Mouse (Mus musculus): ENCODE data around the gene Defb28. TPM values are rescaled to one million over a fixed set of nuclear protein-coding genes. Genes with fewer than 3 reads are reported as not detected.

The Defb28 gene
- not detected in 2 replicates for polyA plus RNA-seq (2015; fragmentation: Nextera tagmentation; extraction: Ambion mirVana)

DNA sequence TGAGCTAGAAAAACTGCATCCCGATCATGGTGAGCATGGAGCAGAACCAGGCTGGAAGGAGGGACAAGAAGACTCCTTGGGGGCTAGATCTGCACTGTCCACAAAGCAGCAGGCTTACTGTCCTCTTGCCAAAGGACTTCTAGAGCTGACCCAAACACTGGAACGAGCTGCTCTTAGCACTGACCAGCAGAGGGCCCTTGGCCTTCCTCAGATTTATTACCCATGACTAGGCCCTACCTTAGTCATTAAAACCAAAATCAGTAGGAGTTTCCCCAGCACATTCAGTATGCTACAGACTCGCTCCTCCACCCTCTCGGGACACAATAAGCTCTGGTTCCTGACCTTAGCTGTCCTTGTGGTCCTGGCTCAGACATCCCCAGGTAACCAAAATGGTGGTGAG lies at the start of gene Defb28:
Gene Defb28, plus strand, starts transcription at position 275 of the 400 bp plus-strand sequence.
- Histone ChIP-seq H3K36me3 (replicated peaks) (no peaks in the 10 kb centered on the region), H3K4me3 (replicated peaks) (no peak within 1 kb of the TSS), H3K27me3 (no peaks in the 10 kb centered on the region), H3K4me1 (replicated peaks) (no peaks in the 10 kb centered on the region), H3K9me3 (replicated peaks) (no peaks in the 10 kb centered on the region), H3K27ac (replicated peaks) (no peak within 1 kb of the TSS), H3K4me2 (no peak within 1 kb of the TSS), H3K9ac (no peak within 1 kb of the TSS)
- 57% methylated on average over 4 of the region's 4 CpGs for WGBS (ENCODE audit: insufficient replicate concordance)
- no peak for ATAC-seq (ENCODE audit: insufficient read depth)

DNA sequence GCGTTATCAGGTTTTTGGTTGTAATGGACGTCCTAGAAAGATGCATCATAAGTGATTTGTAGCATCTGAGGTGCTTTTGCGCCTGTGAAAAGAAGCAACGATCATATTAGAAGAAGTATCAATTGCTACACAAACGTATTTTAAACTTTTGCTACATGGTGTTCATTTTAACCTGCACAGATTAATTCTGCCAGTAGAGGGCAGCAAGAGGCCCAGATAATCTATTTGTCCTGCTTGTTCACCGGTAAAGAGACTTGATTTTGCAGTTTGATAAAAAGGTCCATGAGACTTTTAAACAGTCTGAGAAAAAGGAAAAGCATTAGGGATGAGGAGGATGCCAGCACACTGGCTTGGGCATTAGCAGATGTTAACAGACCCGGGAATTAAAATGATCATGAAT lies 47.1 kb upstream of the Defb28 start:
- Histone ChIP-seq H3K9ac (no peak overlapping the region), H3K27ac (replicated peaks) (no peak overlapping the region), H3K9me3 (replicated peaks) (no peaks in the 10 kb centered on the region), H3K36me3 (replicated peaks) (no peaks in the 10 kb centered on the region), H3K4me2 (no peak overlapping the region), H3K27me3 (peaks cover 3% of the 10 kb centered on the region), H3K4me1 (replicated peaks) (no peaks in the 10 kb centered on the region), H3K4me3 (replicated peaks) (no peak overlapping the region)
- ATAC-seq (ENCODE audit: insufficient read depth): no peak
- 24% methylated on average over 7 of the region's 7 CpGs for WGBS (ENCODE audit: insufficient replicate concordance)

DNA sequence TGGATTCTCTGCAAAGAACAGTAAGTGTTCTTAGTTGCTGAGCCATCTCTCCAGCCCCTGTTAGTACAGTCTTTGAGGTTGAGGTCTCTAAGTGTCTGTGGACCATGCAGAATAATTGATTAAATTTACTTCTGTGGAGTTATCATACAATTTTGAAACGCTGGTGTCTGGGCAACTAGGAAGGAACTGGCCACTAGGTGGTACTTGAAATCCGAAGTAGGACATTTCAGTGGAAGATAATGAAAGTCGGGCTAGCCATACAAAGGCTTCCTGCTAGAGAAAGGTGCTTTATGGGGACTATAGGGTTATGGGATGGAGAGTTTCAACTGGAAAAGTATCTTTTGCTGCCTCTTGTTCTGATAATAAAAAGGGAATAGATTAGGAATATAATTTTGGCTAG lies 45.6 kb upstream of the Defb28 start:
- no peak overlapping the region for H3K9ac ChIP-seq
- ATAC-seq (ENCODE audit: insufficient read depth): no peak
- H3K9me3 ChIP-seq (replicated peaks): no peaks in the 10 kb centered on the region
- H3K4me2 ChIP-seq: no peak overlapping the region
- H3K36me3 ChIP-seq (replicated peaks): no peaks in the 10 kb centered on the region
- no peak overlapping the region for H3K4me3 ChIP-seq (replicated peaks)
- peaks cover 3% of the 10 kb centered on the region for H3K27me3 ChIP-seq
- H3K27ac ChIP-seq (replicated peaks): no peak overlapping the region
- 15% methylated on average over 3 of the region's 3 CpGs for WGBS (ENCODE audit: insufficient replicate concordance)
- no peaks in the 10 kb centered on the region for H3K4me1 ChIP-seq (replicated peaks)

DNA sequence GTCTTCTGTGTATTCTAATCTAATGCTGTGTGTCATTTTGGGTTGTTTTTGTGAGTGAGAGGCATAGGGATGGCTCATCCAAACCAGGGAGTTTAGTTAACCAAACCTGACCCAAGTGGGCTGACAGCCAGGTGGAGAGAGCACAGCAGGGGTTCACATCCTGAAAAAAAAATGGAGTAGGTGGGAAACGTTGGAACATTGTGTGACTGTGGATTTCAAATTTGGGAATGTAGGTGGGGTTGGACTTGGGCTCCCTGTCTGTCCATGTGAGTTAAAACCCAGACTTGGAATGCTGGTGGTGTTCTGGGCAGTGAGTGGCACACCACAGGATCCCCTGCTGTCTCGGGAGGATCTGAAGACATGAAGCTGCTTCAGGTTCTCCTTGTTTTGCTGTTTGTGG lies 41.3 kb upstream of the Defb28 start, which contains the start of gene Defb20:
Gene Defb20, plus strand, starts transcription at position 301 of the 400 bp plus-strand sequence.
- 29% methylated on average over 2 of the region's 2 CpGs for WGBS (ENCODE audit: insufficient replicate concordance)
- Histone ChIP-seq H3K36me3 (replicated peaks) (no peaks in the 10 kb centered on the region), H3K27me3 (peaks cover 3% of the 10 kb centered on the region), H3K9ac (no peak within 1 kb of the TSS), H3K27ac (replicated peaks) (no peak within 1 kb of the TSS), H3K9me3 (replicated peaks) (no peaks in the 10 kb centered on the region), H3K4me2 (no peak within 1 kb of the TSS), H3K4me3 (replicated peaks) (no peak within 1 kb of the TSS), H3K4me1 (replicated peaks) (no peaks in the 10 kb centered on the region)
- no peak for ATAC-seq (ENCODE audit: insufficient read depth)

DNA sequence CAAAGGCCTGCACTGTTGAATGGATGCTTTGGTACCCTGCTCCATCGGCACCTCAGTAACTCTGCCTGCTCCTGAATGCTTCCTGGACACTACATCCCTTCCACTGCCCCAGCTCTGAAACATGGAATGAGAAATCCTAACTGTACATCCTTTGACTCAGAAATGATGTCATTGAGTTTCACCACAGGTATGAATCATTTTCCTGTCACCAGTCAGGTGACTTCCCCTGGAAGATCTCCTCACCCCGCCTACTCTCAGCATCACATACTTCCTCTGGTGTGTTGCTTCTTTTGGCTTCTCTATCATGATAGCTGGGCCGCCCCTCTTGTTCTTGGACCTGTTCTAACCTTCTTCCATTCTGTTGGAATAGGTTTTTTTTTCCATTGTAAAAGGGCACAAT lies 37.2 kb upstream of the Defb28 start:
- 48% methylated on average over 3 of the region's 3 CpGs for whole genome bisulfite sequencing (ENCODE audit: insufficient replicate concordance)
- H3K9ac ChIP-seq: no peak overlapping the region
- H3K36me3 ChIP-seq (replicated peaks): no peaks in the 10 kb centered on the region
- no peak overlapping the region for H3K4me2 ChIP-seq
- no peak overlapping the region for H3K27ac ChIP-seq (replicated peaks)
- no peaks in the 10 kb centered on the region for H3K4me1 ChIP-seq (replicated peaks)
- no peak for ATAC-seq (ENCODE audit: insufficient read depth)
- no peaks in the 10 kb centered on the region for H3K27me3 ChIP-seq
- H3K4me3 ChIP-seq (replicated peaks): no peak overlapping the region
- H3K9me3 ChIP-seq (replicated peaks): no peaks in the 10 kb centered on the region

DNA sequence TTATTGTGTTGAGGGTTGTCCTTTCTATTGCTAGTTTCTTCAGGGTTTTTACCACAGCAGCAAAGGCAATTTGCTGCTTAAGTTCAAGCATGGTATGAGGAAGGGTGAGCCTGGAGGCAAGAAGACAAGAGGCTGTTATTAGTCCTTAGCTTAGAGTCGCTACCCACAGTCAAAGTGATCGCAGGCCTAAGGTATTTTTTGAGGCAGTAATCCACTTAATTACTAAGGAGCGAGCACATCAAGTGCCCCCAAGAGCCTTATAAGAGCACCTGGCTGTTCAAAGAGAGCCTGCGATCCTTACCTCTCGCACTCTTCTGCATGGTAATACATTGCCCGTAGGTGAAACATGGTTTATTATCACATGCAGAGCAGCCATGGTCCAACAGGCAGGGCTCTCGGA lies 36.3 kb upstream of the Defb28 start:
- H3K4me3 ChIP-seq (replicated peaks): no peak overlapping the region
- H3K27me3 ChIP-seq: no peaks in the 10 kb centered on the region
- no peak overlapping the region for H3K4me2 ChIP-seq
- no peaks in the 10 kb centered on the region for H3K4me1 ChIP-seq (replicated peaks)
- H3K27ac ChIP-seq (replicated peaks): no peak overlapping the region
- no peaks in the 10 kb centered on the region for H3K36me3 ChIP-seq (replicated peaks)
- no peaks in the 10 kb centered on the region for H3K9me3 ChIP-seq (replicated peaks)
- H3K9ac ChIP-seq: no peak overlapping the region
- WGBS (ENCODE audit: insufficient replicate concordance): 60% methylated on average over 7 of the region's 7 CpGs
- no peak for ATAC-seq (ENCODE audit: insufficient read depth)

DNA sequence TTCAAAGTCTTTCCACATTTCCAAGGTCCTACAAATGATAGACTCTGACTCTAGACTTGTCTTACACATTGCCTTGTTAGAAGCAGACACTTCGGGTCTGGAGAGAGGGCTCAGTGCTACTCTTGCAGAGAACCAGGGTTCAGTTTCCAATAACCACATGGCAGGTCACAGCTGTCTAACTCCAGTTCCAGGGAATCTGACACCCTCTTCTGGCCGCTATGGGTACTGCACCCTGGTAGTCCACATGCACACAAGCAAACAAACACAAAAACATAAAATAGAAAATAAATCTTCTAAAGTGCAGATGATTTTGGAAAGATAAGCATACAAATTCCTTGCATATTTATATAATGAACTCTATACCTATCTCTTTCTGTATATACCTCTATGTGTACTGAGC lies 31.0 kb upstream of the Defb28 start:
- Histone ChIP-seq H3K27ac (replicated peaks) (no peak overlapping the region), H3K9ac (no peak overlapping the region), H3K9me3 (replicated peaks) (no peaks in the 10 kb centered on the region), H3K4me2 (no peak overlapping the region), H3K36me3 (replicated peaks) (no peaks in the 10 kb centered on the region), H3K27me3 (no peaks in the 10 kb centered on the region), H3K4me3 (replicated peaks) (no peak overlapping the region), H3K4me1 (replicated peaks) (no peaks in the 10 kb centered on the region)
- no peak for ATAC-seq (ENCODE audit: insufficient read depth)
- 54% methylated on average over 2 of the region's 2 CpGs for WGBS (ENCODE audit: insufficient replicate concordance)

DNA sequence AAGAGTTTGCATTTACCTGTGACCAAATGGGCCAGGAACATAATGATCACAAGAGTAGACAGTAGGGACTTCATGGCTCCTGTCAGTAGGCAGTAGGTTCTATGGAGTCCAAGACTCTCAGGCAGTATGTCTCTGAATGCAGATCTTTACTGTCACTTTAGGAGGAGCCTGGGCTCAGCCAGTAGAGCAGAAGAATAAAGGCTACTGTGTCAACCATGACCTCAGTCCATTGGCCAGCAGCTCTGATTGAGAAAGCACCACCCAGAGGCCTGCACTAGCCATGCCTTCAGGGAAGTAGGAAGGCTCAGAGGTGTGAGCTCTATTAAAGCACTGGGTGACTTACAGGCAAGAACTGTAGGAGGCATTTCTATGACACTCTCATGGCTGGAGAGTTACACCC lies 28.0 kb upstream of the Defb28 start, which contains the start of gene Defb22:
Gene Defb22, minus strand, starts transcription at position 101 of the 400 bp plus-strand sequence.
- Histone ChIP-seq H3K27me3 (no peaks in the 10 kb centered on the region), H3K9ac (no peak within 1 kb of the TSS), H3K4me1 (replicated peaks) (no peaks in the 10 kb centered on the region), H3K4me3 (replicated peaks) (no peak within 1 kb of the TSS), H3K4me2 (no peak within 1 kb of the TSS), H3K27ac (replicated peaks) (no peak within 1 kb of the TSS), H3K9me3 (replicated peaks) (no peaks in the 10 kb centered on the region), H3K36me3 (replicated peaks) (no peaks in the 10 kb centered on the region)
- no peak for ATAC-seq (ENCODE audit: insufficient read depth)

DNA sequence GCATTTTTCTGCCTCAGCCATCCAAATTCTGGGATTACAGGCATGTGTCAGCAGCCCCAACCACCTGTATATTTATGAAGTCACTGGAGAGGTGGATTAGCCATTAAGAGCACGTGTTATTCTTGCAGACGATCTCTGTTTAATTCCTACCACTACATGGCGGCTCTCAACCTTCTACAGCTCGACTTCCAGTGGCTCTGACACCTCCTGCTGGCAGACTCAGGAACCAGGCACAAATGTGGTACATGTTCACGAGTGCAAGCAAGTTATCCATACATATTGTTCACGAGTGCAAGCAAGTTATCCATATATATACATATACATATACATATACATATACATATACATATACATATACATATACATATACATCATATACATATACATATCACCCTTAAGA lies 24.9 kb upstream of the Defb28 start:
- Histone ChIP-seq H3K9me3 (replicated peaks) (no peaks in the 10 kb centered on the region), H3K9ac (no peak overlapping the region), H3K4me1 (replicated peaks) (no peaks in the 10 kb centered on the region), H3K27me3 (no peaks in the 10 kb centered on the region), H3K4me3 (replicated peaks) (no peak overlapping the region), H3K4me2 (no peak overlapping the region), H3K27ac (replicated peaks) (no peak overlapping the region), H3K36me3 (replicated peaks) (no peaks in the 10 kb centered on the region)
- no peak for ATAC-seq (ENCODE audit: insufficient read depth)
- WGBS (ENCODE audit: insufficient replicate concordance): 51% methylated on average over 6 of the region's 6 CpGs

DNA sequence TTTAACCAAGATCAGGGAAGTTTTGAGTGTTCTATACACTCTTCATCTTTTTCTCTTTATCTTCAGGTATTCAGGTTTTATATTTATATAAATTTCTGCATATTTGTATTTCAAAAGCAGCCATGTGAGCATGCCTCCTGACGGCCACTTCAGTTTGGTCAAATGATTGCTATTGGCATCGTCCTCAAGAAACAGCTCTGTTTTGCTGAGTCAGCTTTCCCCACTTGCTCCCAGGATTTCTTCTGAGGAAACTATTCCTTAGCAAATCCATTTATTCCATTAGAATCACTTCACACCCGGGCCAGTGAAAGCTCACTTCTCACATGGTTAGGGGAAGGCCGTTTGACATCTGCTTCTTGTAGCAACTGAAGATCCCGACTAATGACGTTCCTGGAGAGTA lies 20.0 kb upstream of the Defb28 start:
- Histone ChIP-seq H3K36me3 (replicated peaks) (no peaks in the 10 kb centered on the region), H3K9ac (no peak overlapping the region), H3K4me1 (replicated peaks) (no peaks in the 10 kb centered on the region), H3K27me3 (no peaks in the 10 kb centered on the region), H3K4me3 (replicated peaks) (no peak overlapping the region), H3K9me3 (replicated peaks) (no peaks in the 10 kb centered on the region), H3K27ac (replicated peaks) (no peak overlapping the region), H3K4me2 (no peak overlapping the region)
- WGBS (ENCODE audit: insufficient replicate concordance): 69% methylated on average over 6 of the region's 6 CpGs
- no peak for ATAC-seq (ENCODE audit: insufficient read depth)

DNA sequence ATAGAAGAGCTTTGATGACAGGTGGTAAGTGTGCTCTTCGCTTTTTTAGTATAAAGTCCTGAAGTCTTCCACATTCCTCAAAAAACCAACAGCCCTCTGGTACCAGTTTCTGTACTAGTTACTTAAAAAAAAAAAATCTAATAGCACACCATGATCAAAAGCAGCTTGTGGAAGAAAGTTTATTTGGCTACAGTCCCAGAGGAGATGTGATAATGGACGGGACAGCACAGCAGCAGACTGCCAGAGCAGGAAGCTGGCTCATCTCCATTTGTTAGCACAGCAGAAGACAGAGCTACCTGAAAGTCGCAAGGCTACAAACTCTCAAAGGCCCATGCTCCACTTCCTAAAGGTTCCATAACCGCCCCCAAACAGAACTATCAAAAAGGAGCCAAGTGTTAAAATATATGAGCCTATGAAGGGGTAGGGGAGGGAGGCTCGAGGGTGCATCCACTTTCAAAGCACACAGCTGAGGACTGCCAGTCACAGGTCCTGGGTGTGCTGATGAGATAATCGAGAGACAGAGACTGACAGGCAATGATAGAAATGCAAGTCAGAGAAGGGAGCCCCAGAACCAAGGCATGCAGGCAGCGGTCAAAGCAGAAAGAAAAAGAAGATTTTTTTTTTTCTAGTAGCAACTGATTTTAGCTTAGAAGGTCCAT lies 17.7 kb upstream of the Defb28 start:
- no peak for ATAC-seq (ENCODE audit: insufficient read depth)
- WGBS (ENCODE audit: insufficient replicate concordance): 43% methylated on average over 7 of the region's 7 CpGs

DNA sequence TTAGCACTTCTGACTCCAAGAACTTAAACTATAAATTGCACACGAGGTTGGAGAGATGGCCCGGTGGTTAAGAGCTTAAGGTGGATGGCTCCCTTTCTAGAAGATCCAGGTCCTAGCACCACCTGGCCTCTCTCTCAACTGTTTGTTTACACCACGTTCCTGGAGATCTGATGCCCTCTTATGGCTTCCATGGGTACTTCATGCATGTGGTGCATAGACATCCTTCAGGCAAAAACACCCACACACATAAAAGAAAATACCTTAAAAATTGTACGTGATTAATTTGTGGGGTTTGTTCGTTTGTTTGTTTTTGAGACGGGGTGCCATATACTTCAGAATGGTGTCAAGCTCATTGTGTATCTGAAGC lies 17.2 kb upstream of the Defb28 start:
- Histone ChIP-seq H3K27me3 (no peaks in the 10 kb centered on the region), H3K4me2 (no peak overlapping the region), H3K9me3 (replicated peaks) (no peaks in the 10 kb centered on the region), H3K4me3 (replicated peaks) (no peak overlapping the region), H3K4me1 (replicated peaks) (no peaks in the 10 kb centered on the region), H3K27ac (replicated peaks) (no peak overlapping the region), H3K36me3 (replicated peaks) (no peaks in the 10 kb centered on the region), H3K9ac (no peak overlapping the region)
- 56% methylated on average over 6 of the region's 6 CpGs for WGBS (ENCODE audit: insufficient replicate concordance)
- no peak for ATAC-seq (ENCODE audit: insufficient read depth)

More for the DNA sequence above, 17.7 kb upstream of the Defb28 start:
- H3K9ac ChIP-seq: no peak overlapping the region
- H3K9me3 ChIP-seq (replicated peaks): no peaks in the 10 kb centered on the region
- H3K4me2 ChIP-seq: no peak overlapping the region
- H3K4me1 ChIP-seq (replicated peaks): no peaks in the 10 kb centered on the region
- no peaks in the 10 kb centered on the region for H3K36me3 ChIP-seq (replicated peaks)
- H3K4me3 ChIP-seq (replicated peaks): no peak overlapping the region
- no peaks in the 10 kb centered on the region for H3K27me3 ChIP-seq
- H3K27ac ChIP-seq (replicated peaks): no peak overlapping the region

Measured in liver, embryonic 15.5 days (tissue).